9 mouse cellular contexts compared by ENCODE assay signal in the genomic region with DNA sequence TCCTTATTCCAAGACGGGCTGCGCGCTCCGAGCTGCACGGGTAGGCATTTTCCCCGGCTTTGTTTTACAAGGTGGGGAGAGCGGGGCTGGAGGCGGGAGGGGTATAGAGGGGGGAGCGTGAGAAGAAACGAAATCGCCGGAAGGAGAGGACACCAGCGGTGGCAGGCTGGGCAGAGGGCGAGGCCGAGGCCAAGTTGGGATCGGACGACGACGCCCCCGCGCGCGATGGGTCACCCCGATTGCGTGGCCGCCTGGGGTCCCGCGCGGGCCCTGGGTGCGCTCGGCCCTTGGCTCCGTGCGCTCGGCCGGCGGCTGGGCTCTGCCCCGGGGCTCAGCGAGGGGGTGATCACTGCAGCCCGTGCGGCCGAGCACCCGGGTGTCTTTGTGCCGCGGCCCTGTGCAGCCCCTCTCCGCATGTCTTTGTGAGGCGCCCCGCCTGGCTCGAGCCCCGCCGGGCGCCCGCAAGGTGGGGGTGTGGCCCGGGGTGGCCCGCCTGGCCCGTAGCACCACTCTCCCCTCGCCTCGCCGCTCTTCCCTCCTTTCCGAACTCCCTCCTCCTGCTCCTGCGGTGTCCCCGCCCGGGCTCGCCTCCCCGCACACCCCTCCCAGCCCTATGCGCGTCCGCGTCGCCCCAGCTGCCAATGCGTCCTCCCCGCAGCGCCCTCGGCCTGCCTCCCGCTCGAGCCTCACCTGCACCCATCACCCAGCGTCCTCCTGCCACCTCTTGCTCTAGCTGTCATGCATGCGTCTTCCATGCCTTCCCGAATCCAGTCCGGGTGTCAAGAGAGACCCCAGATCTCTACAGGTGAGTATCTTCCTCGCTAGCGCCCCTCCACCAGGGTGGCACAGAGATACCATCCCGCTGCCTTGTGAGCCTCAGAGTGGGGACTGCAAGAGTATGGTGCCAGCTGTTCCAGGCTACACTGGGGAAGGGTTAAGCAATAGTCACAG. TPM values are rescaled to one million over a fixed set of nuclear protein-coding genes. Genes with fewer than 3 reads are reported as not detected.
DNase-seq lines count a peak whose midpoint lies in the region; ATAC-seq and TF ChIP-seq lines count a peak whose summit lies in the region.
"Had no signal": no experiment of that assay in that cellular context is flagged by ENCODE, and none has a peak within 500 bp of the region (broad histone marks: within the 10 kb centered on the region; RNA-seq: fewer than 3 reads in every experiment).

No protein-coding gene starts in this region.

- peak overlapping the region; percentile 57 for H3K4me2 ChIP-seq in liver, embryonic 16.5 days (ENCODE audit: low read depth, low read length)

- DNase-seq in thymus, adult 2 months = no peak
- no peak for DNase-seq in thymus, postnatal 36 days
- peak; percentile 51 for DNase-seq in embryo, embryonic 9.5 days (ENCODE audit: extremely low spot score)
- no peak for DNase-seq in heart, embryonic 10.5 days (ENCODE audit: low spot score)
- DNase-seq in layer of hippocampus, adult 18-20 months (ENCODE audit: low spot score in 2 of 2) = peak; percentile 33 to 45
- DNase-seq in ovary, postnatal 14 days (ENCODE audit: low spot score) = peak; percentile 5
- DNase-seq in spleen, adult 12 weeks (ENCODE audit: low spot score) = no peak

- no peaks in the 10 kb centered on the region for H3K36me3 ChIP-seq in thymus, adult 2 months (ENCODE audit: control insufficient read depth, insufficient read depth, low read length)
- no peaks in the 10 kb centered on the region for H3K36me3 ChIP-seq in heart, embryonic 10.5 days
- no peaks in the 10 kb centered on the region for H3K36me3 ChIP-seq in liver, embryonic 16.5 days (ENCODE audit: control insufficient read depth, insufficient read depth)

- ATAC-seq in liver, embryonic 16.5 days (ENCODE audit: low read depth) = peak; percentile 13; the same call in 1 of the 2 replicates

- TF ChIP-seq POLR2A in thymus, adult 2 months (IDR thresholded peaks at IDR 0.05; ENCODE audit: control insufficient read depth, extremely low read depth, insufficient read depth, low read length, poor library complexity) = no peak

- H3K9me3 ChIP-seq in heart, embryonic 10.5 days = no peaks in the 10 kb centered on the region
- H3K9me3 ChIP-seq in liver, embryonic 16.5 days (replicated peaks; ENCODE audit: control insufficient read depth, low read length) = no peaks in the 10 kb centered on the region

- no peak overlapping the region for H3K9ac ChIP-seq in liver, embryonic 16.5 days (ENCODE audit: low read depth, low read length)

- no peak overlapping the region for H3K27ac ChIP-seq in thymus, adult 2 months (ENCODE audit: control insufficient read depth, insufficient read depth, low read length)
- peak overlapping the region; percentile 83 for H3K27ac ChIP-seq in heart, embryonic 10.5 days
- no peak overlapping the region for H3K27ac ChIP-seq in liver, embryonic 16.5 days (ENCODE audit: low read length)

- no peak for TF ChIP-seq CTCF in thymus, adult 2 months (IDR thresholded peaks at IDR 0.05; ENCODE audit: borderline replicate concordance, control insufficient read depth, extremely low read depth, insufficient read depth, low read length, poor library complexity)

- H3K4me1 ChIP-seq in thymus, adult 2 months (replicated peaks; ENCODE audit: control insufficient read depth, insufficient read depth, low read length) = no peaks in the 10 kb centered on the region
- peaks cover 21% of the 10 kb centered on the region for H3K4me1 ChIP-seq in heart, embryonic 10.5 days
- H3K4me1 ChIP-seq in liver, embryonic 16.5 days (ENCODE audit: control insufficient read depth, low read depth, low read length) = no peaks in the 10 kb centered on the region

- WGBS in thymus, adult 2 months = 6% methylated on average over 82 of the region's 82 CpGs
- 1% methylated on average over 78 of the region's 82 CpGs for WGBS in heart, embryonic 10.5 days
- 2% methylated on average over 82 of the region's 82 CpGs for WGBS in liver, embryonic 16.5 days (ENCODE audit: insufficient replicate concordance)

- peak overlapping the region; percentile 12; the same call in 1 of the 2 replicates for H3K4me3 ChIP-seq in thymus, adult 2 months (ENCODE audit: control insufficient read depth, insufficient read depth, low read length)
- H3K4me3 ChIP-seq in heart, embryonic 10.5 days = peak overlapping the region; percentile 77
- H3K4me3 ChIP-seq in liver, embryonic 16.5 days (ENCODE audit: low read depth, low read length) = peak overlapping the region; percentile 36

- no peaks in the 10 kb centered on the region for H3K27me3 ChIP-seq in thymus, adult 2 months (ENCODE audit: control insufficient read depth, insufficient read depth, low read length)
- H3K27me3 ChIP-seq in heart, embryonic 10.5 days (ENCODE audit: insufficient read depth, poor library complexity, severe bottlenecking) = peaks cover 44% of the 10 kb centered on the region
- peaks cover 19% of the 10 kb centered on the region for H3K27me3 ChIP-seq in liver, embryonic 16.5 days (ENCODE audit: control insufficient read depth, insufficient read depth, low read depth, low read length)

RNA-seq across cellular contexts. Expression of a gene that starts 58.5 kb away (rescaled TPM):
- polyA plus RNA-seq in thymus, adult 2 months (2012; rRNA removed) = 3.9 and 4.4 TPM in 2 replicates
- 0.39 and 1.2 TPM in 2 replicates for polyA plus RNA-seq in heart, embryonic 10.5 days (2016; fragmentation: Nextera tagmentation; extraction: Ambion mirVana)
- total RNA-seq in layer of hippocampus, adult 18-20 months (2021) = 10 to 100 TPM; 37.8 to 43.4 TPM
- polyA plus RNA-seq in liver, embryonic 16.5 days (2015; fragmentation: Nextera tagmentation; extraction: Ambion mirVana) = not detected in 2 replicates
- total RNA-seq: neutrophil, adult 5-6 weeks had no signal

Comparison
In these comparisons a context has a peak if more than half of its experiments do, and no peak if none do; other contexts are left out.
1. DNase-seq: peak in embryo, embryonic 9.5 days (single experiment), layer of hippocampus, adult 18-20 months (2 of 2) and ovary, postnatal 14 days (single experiment); none in thymus, adult 2 months (single experiment), thymus, postnatal 36 days (0 of 2), heart, embryonic 10.5 days (single experiment) and spleen, adult 12 weeks (single experiment).
2. H3K4me3 ChIP-seq: peak in every context shown above with its lines; median percentile 77 in heart, embryonic 10.5 days; 36 in liver, embryonic 16.5 days; 12 in thymus, adult 2 months.